Mouse (Mus musculus): Measurements from ENCODE around the gene Bsg. TPM values are rescaled to one million over a fixed set of nuclear protein-coding genes. Genes with fewer than 3 reads are reported as not detected.
"Not testable (repeated sequence)": the region's sequence is repeated elsewhere in the genome, so short reads cannot be mapped to it uniquely, and the experiment has no call there.

Bsg gene
- total RNA-seq, 2 experiments from 2014 or later = 196 to 289 TPM

DNA sequence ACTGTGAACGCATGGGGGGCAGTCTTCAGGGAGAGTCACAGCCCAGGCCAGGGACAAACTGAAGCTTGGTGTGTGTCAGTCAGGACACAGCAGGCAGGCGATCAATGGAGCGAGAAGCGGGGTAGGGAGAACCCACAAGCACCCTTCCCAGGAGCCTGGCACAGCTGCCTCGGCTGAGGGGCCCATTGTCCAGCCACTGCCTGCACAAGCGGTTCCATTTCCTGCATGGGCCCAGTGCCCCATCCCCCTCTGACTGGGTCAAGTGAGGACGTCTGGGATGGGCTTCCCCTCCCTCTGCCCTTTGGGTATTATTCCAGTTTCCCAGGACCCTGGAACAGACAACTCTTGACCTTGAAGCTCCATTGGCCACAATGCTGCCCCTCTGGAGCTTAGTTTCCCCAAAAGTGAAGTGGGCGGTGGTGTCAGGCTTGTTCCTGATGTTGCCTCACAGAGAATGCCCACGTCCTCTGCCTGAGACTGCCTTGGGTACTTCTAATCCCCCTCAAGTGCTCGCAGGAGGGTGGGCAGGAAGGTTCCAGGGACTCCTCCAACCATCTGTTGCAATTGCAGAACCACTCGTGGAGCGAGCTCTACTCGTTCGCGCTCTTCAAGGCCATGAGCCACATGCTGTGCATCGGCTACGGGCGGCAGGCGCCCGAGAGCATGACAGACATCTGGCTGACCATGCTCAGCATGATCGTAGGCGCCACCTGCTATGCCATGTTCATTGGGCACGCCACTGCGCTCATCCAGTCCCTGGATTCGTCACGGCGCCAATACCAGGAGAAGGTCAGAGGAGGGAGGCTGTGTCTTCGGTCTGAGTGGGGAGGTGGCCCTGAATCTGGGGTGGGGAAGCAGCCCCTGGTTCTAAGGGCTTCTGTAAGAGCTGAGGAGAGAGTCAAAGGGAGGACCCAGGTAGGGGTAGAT, 24.3 kb downstream of the Bsg start:
- no peak for ATAC-seq (ENCODE audit: poor library complexity, severe bottlenecking)

DNA sequence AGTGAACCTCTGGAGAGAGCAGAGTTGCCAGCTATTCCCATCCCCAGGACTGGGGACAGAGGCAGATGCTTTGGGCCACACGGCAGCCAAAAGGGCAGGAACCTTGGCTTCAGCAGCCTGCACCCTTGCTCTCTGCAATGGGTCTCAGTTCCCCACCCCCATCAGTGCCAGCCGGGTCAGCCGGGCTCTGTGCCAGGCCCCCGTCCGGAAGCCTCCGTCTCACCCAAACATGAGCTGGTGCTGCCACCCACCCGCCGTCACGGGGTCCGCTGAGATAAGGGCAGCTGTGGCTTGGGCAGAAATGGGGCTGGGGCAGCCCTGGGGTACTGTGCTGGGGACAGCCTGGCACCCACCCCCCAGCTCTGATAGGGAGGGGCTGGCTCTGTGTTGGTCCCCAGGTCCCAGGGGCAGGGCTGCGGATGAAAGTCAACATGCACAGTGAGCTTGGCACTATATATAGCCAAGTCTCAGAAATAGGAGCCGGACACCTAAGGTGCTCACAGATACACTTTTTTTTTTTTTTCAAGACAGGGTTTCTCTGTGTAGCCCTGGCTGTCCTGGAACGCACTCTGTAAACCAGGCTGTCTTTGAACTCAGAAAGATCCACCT, 25.2 kb downstream of the Bsg start:
- no peak for ATAC-seq (ENCODE audit: poor library complexity, severe bottlenecking)

DNA sequence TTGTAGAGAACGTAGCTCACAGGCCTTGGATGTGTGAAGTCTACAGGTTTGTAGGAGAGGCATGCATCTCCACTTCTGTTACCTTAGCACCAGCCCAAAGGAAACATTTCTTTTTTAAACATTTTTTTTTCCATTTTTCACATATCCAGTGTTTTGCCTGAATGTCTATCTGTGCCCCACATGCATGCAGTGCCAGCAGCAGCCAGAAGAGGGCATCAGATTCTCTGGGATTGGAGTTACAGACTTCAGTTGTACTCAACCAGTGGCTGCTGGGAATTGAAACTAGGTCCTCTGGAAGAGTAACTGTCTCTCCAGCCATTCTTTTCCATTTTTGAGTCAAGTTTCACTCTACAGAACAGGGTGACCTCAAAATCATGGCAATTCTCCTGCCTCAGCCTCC, 28.2 kb downstream of the Bsg start:
- no peak for ATAC-seq (ENCODE audit: poor library complexity, severe bottlenecking)

DNA sequence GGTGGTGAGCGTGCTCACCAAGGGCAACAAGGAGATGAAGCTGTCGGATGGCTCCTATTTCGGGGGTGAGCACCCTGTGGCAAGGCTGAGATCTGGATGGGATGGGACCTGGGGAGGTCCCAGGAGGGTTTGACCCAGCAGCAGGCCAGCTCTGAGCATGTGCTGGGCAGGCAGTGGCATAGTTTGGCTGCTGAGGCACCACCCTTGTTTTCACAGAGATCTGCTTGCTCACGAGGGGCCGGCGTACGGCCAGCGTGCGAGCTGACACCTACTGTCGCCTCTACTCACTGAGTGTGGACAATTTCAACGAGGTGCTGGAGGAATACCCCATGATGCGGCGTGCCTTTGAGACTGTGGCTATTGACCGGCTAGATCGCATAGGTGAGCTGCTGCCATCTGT, 29.6 kb downstream of the Bsg start:
- no peak for ATAC-seq (ENCODE audit: poor library complexity, severe bottlenecking)

DNA sequence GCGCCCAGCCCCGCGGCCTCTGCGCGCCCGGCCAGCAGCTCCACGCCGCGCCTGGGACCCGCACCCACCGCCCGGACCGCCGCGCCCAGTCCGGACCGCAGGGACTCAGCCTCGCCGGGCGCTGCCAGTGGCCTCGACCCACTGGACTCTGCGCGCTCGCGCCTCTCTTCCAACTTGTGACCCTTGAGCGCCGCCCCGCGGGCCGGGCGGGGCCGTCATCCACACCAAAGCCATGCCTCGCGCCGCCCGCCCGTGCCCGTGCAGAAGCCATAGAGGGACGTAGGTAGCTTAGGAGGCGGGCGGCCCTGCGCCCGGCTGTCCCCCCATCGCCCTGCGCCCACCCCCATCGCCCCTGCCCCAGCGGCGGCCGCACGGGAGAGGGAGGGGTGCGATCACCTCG, 31.1 kb downstream of the Bsg start:
- no peak for ATAC-seq (ENCODE audit: poor library complexity, severe bottlenecking)

DNA sequence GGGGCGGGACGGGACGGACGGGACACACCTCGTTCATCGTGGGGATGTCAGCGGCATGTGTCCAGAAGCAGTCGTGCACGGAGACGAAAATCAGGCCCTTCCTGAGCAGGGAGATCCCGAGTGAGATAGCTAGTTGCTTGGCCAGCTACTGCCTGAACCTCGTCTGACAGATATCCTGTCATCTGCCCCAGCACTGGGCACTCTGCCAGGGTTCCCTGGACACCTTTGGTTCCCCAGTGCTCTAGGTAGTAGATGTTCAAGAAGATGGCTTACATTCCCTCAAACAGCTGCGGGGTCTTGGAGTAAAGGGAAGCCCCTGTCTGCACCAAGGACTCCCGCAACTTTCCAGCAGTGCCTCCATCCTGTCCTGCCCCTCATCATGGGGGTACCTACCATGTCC, 32.4 kb downstream of the Bsg start:
- no peak for ATAC-seq (ENCODE audit: poor library complexity, severe bottlenecking)

DNA sequence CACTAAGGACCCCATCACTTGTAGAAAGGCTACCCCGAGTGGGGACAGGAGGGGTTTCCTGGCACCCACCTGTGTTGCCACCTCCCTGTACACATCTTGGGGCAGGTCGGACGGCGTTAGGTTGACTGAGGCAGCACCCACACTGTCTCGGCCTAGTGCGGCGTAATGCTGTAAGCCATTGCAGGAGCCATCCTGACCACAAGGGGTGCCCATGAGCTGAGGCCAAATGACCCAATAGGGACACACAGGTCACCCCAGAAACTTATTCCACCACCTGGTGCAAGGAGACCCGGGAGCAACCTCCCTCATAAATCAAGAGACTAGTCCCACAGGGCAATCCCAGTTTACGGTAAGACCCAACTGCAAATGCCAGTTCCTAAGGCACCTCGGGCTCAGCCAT, 34.0 kb downstream of the Bsg start:
- peak; percentile 69 for ATAC-seq (ENCODE audit: poor library complexity, severe bottlenecking)

DNA sequence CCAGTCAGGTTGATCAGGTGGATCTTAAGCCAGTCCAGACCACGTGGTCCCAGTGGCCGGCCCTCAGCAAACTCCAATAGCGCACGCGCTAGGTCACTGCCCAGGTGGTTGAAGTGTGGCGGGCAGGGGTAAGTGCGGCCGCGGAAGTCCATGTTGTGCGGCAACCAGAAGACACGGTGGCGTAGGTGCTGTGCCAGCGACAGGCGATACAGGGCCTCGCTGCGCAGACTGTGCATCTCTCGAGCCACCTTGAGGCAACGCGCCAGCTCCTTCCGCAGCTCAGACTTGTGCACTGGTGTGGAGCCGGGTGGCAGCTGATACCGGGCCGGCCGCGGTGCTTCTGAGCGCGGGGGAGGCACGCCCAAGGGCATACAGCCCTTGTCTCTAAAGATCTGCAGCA, 34.9 kb downstream of the Bsg start:
- ATAC-seq (ENCODE audit: poor library complexity, severe bottlenecking) = no peak

DNA sequence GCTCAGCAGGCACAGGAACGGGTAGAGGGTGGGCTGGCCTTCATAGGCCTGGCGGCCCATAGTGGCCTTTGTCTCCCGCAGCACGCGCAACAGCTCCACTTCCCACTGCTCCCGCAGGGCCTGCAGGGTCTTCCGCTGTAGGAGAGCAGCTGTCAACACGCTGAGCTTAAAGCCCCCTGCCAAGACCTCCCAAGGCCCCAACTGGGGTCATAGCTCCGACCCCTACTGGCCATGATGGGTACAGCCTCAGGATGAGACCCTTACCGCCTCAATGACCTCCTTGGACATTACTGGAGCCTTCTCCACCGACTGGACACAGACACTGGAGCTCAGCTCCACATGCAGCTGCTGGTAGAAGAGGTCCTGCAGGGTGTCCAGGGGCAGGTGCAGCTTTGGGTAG, 36.6 kb downstream of the Bsg start:
- no peak for ATAC-seq (ENCODE audit: poor library complexity, severe bottlenecking)

DNA sequence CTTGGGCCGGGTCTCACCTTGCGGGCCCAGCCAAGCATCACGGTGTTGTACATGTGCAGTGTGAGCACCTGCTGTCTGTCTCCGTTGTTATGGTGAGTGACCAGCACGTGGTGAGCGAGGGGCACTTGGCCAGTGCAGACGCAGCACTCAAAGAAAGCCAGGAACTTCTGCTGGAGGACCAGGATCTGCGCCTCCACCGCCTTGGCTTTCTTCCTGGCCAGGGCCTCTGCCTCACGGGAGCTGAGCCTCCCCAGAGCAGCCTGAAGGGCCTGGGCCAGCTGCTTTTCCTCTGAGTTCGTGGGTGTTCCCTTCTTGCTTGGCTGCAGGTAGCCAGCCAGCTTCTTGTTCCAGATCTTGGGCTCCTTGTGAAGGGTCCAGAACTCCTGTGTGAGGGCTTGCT, 38.9 kb downstream of the Bsg start:
- ATAC-seq (ENCODE audit: poor library complexity, severe bottlenecking) = no peak

DNA sequence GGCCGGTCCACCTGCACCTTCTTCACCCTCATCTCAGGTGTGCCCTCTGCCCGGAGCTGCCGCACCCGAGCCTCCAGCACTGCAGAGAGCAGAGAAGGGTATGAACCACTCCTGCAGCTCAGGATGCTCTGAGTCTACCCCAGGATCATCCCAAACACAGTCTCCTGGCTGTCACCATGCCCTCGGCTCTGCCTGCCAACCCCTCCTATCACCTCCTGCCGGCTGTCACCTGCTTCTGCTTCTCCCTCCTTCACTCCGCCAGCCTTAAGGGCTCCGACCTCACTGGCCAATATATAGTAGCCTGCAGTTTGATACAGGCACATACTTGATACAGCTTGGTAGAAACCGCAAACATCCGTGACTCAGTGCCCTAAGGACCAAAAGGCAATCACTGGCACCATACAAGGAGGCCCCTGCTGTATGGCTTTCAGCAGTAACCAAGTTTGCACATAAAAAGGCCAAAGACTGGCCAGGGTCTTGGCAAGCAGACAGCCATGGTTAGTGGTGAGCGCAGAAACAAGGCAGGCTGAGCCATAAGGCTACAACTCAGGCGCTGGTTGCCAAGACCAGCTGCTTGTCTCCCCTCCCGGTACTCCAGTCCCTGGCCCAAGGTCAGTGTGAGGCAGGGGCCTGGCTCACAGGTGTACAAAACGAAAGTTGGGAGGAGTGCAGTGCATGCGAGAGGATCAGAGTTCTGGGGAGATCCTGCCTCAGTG, 39.5 kb downstream of the Bsg start:
- ATAC-seq (ENCODE audit: poor library complexity, severe bottlenecking) = no peak

DNA sequence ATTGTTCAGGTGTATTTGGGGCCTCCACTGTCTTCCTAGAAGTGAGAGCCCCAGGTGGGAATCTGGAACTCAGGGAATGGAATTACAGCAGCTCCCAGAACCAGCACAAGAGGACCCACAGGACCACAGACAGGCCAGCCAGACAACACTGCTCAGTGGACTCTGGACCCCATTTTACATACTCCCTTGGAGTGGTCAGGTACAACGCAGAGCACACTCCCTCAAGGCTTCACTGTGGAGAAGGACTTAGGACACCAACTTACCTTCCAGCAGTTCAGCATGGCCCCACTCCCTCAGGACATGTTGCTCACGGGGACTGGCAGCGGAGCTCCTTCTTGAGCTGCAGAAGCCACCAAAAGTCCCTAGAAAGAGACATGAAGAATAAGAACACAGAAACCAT, 41.1 kb downstream of the Bsg start:
- no peak for ATAC-seq (ENCODE audit: poor library complexity, severe bottlenecking)

DNA sequence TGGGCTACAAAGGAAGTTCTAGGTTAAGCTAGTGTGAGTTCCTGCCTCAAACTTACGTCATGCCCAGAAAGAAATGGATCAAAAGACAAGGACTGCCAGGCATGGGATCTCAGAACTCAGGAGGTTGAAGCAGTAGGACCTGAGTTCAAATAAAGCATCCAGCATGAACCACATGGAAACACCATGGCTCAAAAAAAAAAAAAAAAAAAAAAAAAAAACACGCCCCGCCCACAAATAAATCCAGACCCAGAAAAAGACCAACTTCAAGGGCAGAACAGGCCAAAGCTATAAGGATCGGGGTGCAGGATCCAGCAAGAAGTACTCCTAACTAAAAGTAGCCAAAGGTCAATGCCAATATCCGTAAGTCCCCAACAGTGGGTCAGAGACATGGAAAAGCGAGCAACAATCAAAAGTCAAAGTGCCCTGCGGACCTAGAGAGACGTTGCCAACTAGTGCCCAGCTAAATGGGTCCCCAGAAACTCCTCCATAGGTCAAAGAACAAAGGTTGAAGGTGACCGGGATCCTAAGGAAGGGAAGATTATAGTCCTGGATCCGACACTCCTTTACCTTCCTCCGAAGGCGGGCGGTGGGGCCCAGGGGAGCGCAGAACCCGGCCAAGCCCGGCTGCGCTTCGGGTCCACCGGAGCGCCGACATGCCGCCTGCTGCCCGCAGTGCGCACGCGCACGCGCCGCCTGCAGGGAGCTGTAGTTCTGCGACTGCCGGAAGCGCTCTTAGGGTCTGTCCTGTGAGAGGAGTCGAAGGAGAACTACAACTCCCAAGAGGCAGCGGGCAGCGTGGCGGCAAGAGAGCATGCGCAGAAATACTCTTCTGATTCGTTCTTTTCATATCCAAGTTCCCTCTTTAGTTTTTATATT, 41.8 kb downstream of the Bsg start, which contains the start of gene Polrmt:
Gene Polrmt, minus strand, starts transcription at position 684 of the 876 bp plus-strand sequence.
- ATAC-seq (ENCODE audit: poor library complexity, severe bottlenecking) = peak; percentile 99

DNA sequence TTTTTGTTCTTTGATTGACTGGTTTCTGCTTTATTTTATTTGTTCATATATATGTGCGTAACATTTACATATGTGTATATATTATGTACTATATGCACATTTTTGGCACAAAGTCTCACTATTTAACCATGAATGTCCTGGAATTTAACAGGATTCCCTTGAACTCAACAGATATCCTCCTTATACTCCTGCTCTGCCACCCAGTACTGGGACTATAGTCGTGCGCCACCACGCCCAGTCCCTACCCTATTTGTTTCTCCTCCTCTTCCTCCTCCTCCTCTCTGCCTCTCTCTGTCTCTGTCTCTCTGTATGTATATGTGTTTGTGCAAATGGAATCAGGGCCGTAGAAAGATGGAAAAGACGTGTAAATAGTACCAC, 42.5 kb downstream of the Bsg start:
- peak; percentile 22; the same call in 1 of the 2 replicates for ATAC-seq (ENCODE audit: poor library complexity, severe bottlenecking)

DNA sequence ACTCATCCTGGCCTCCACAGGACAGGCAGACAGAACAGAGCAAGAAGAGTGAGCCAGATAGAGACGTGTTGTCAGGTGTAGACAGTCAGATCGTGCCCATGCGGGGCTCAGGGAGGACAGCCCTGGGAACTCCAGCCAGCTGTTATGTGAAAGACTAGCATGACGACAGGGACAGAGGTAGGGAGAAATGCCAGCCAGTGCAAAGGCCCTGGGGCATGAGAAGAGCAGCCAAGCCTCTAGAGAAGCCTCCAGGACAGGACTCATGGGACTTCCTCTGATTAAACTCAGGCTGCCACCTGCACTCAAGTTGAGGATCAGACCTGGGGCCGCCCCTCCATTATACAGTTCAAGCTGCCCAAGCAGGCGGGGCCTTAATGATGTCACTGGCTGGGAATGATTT, 44.2 kb downstream of the Bsg start:
- no peak for ATAC-seq (ENCODE audit: poor library complexity, severe bottlenecking)

DNA sequence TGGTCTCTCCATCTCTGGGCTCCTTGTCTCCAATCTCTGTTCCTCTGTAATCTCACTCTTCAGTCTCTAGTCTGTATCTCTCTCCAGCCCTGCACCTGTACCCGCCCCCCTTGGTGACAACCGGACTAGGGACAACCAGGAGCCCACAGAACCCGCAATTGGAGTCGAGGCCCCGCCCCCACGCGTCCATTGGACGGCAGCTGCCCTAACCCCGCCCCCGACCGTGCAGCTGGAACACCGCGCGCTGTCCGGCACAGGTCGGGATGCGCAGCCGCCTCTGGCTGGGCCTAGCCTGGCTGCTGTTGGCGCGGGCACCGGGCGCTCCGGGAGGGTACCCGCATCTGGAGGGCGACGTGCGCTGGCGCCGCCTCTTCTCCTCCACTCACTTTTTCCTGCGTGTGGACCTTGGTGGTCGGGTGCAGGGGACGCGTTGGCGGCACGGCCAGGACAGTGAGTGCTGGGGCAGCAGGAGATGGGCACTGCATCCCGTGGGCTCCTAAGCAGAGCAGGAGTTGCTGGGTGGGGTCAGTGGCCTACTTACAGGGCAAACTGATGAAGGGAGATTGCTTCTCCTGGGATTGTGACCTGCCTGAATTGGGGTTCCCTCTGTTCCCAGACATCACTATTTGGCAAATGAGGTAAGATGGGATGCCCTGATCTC, 50.7 kb downstream of the Bsg start, which contains the start of gene Fgf22:
Gene Fgf22, plus strand, starts transcription at position 221 of the 661 bp plus-strand sequence.
- peak; percentile 75 for ATAC-seq (ENCODE audit: poor library complexity, severe bottlenecking)

DNA sequence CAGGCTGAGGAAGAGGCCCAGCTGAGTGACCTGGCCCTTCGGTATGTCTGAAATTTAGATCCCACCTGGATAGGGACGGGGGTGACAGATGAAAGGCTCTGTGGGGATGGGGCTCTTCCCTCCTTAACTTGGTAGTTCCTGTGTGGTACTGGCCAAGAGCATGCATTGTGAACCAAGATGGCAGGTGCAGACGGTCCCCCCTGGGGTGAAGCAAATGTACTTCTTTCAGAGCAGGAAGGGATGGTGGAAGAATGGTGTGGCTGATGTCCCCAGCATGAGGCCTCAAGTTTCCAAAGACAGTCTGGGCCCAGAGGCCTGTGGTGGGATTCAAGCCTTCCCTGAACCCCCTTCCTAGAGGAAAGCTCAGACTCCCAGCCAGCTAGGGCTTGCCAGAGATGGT, 51.6 kb downstream of the Bsg start:
- no peak for ATAC-seq (ENCODE audit: poor library complexity, severe bottlenecking)

DNA sequence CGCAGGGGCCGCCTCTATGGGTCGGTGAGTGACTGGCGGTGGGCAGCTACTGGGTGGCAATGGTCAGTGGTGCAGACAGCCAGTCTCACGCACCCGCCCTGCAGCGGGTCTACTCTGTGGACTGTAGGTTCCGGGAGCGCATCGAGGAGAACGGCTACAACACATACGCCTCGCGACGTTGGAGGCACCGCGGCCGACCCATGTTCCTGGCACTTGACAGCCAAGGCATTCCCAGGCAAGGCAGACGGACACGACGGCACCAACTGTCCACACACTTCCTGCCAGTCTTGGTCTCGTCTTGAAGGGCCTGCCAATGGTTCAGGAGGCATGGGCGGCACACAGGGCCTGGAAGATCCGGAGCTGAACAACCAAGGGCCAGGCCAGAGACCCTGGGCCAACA, 52.4 kb downstream of the Bsg start:
- ATAC-seq (ENCODE audit: poor library complexity, severe bottlenecking) = no peak

DNA sequence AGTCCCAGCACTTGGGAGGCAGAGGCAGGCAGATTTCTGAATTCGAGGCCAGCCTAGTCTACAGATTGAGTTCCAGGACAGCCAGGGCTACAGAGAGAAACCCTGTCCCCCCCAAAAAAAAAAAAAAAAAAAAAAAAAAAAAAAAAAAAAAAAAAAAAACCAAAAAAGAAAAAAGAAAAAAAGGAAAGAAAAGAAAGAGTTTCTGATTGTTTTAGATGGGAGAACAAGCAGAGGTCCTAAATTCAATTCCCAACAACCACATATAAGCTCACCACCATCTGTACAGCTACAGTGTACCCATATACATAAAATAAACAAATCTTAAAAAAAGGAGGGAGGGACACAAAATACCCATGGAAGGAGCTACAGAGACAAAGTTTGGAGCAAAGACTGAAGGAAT, 55.4 kb downstream of the Bsg start:
- not testable (repeated sequence) for ATAC-seq (ENCODE audit: poor library complexity, severe bottlenecking)

DNA sequence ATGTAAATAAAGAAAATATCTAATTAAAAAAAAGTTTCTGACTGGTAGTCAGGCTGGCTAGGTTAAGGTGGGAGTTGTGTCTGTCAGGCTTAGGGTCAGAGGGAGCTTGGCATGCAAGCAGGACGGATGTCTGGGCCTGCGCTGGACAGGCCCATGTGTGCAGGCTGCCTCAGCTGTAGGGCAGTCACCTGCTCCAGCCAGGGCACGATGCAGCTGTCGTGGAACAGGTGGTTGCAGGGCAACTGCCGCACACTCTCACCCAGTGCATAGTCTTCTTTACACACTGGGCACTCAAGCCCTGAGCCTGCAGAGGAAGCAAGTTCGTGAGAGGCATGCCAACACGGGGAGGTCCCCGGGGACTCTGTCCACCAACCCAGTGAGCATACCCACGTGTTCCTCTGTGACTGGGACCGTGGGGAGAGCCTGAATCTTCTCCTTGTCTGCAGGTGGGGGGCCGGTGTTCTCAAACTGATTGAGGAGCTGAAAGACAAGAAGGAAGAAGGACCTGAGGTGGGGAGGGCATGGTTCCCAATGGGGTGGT, 56.4 kb downstream of the Bsg start:
- ATAC-seq (ENCODE audit: poor library complexity, severe bottlenecking) = no peak

Measured in megakaryocyte, adult 5-6 weeks (primary cell).